Mouse (Mus musculus): ENCODE measurements at regions not wholly inside any gene's neighbourhood (a gene's known extent, or its start where the extent isn't known, plus 50 kb on each side); places are given as distances from the start of the nearest gene placed in this dataset.

GRCm38 (mm10) chr5:118448884-118449515, 111.5 kb upstream of the Med13l start:
- TF ChIP-seq GATA1 (IDR thresholded peaks at IDR 0.05; ENCODE audit: low read length) (no peak), TAL1 (IDR thresholded peaks at IDR 0.05; ENCODE audit: low read length) (no peak)

Data from erythroblast, embryonic 14.5 days (primary cell).